Mouse (Mus musculus): ENCODE results near the gene B230104I21Rik. TPM values are rescaled to one million over a fixed set of nuclear protein-coding genes. Genes with fewer than 3 reads are reported as not detected.

B230104I21Rik gene
- polyA plus RNA-seq, 1 experiment from 2014 or later = not detected

Other genes with a start within 250 kb of the B230104I21Rik start
- 0.12 TPM in 1 of 2 replicates, not detected in the other for gene Trp73, start 195.9 kb upstream of the B230104I21Rik start, polyA plus RNA-seq (2015; fragmentation: Nextera tagmentation; extraction: Ambion mirVana)
- 42.5 and 45.2 TPM in 2 replicates for gene Wrap73, start 193.8 kb upstream of the B230104I21Rik start, polyA plus RNA-seq (2015; fragmentation: Nextera tagmentation; extraction: Ambion mirVana)
- 178 and 191 TPM in 2 replicates for gene Tprgl, start 175.5 kb upstream of the B230104I21Rik start, polyA plus RNA-seq (2015; fragmentation: Nextera tagmentation; extraction: Ambion mirVana)
- gene Megf6, start 165.4 kb upstream of the B230104I21Rik start, polyA plus RNA-seq (2015; fragmentation: Nextera tagmentation; extraction: Ambion mirVana) = 7.4 and 8.8 TPM in 2 replicates
- 1.1 and 1.2 TPM in 2 replicates for gene Arhgef16, start 34.5 kb upstream of the B230104I21Rik start, polyA plus RNA-seq (2015; fragmentation: Nextera tagmentation; extraction: Ambion mirVana)